Mouse (Mus musculus): ENCODE measurements around the gene Arhgap31. TPM values are rescaled to one million over a fixed set of nuclear protein-coding genes. Genes with fewer than 3 reads are reported as not detected.

The Arhgap31 gene
- polyA plus RNA-seq (2016; fragmentation: Nextera tagmentation; extraction: Ambion mirVana): 10.5 and 11.8 TPM in 2 replicates

DNA sequence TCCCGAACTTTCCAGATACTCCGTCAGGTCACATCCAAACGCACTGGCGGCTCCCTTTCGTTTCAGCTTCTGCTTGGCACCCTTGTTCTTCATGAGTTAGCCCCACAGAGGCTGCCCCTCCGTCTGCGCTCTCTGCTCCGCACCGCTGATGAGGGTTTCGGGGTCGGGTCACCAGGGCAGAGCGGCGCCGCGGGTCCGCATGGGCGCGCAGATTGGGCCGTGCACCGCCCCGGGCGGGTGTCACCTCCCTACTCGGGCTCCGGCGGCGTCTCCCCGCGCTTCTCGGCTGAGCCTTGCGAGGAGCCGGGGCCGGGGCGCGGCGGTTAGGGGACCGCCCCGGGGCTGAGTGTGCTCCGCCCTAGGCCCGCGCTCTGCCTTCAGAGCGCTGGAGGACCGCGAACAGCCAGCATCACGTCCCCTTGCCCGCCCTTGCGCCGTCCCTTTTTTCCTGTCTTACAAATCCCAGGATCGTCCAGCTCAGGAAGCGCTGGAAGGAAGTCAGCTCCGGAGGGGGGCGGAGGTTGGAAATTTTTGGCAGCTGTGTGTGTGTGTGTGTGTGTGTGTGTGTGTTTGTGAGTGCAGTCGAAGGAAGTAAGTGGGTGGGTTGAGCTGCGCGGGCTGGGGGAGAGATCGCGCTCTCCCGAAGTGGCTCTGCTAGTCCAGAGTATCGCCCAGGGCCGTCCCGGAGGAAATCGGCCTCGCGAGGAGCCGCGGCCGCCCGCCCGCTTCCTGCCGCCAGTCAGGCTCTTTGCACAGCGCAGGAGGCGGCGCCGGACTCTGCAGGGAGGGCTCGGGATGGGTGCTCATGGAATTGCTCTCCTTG lies at the start of gene Arhgap31:
TSS of gene Arhgap31 (minus strand) at position 694 of the 823 bp plus-strand sequence.
- Histone ChIP-seq H3K36me3 (no peaks in the 10 kb centered on the region), H3K4me1 (no peaks in the 10 kb centered on the region), H3K9me3 (no peaks in the 10 kb centered on the region), H3K9ac (replicated peaks) (peak within 1 kb of the TSS; percentile 75), H3K27ac (replicated peaks) (peak within 1 kb of the TSS; percentile 75), H3K4me3 (peak within 1 kb of the TSS; percentile 64), H3K27me3 (peaks cover 8% of the 10 kb centered on the region; the same call in 1 of the 2 replicates), H3K4me2 (replicated peaks) (peak within 1 kb of the TSS; percentile 92)
- under 1% methylated on average over 73 of the region's 74 CpGs for WGBS
- peak; percentile 94 for ATAC-seq (ENCODE audit: low FRiP score, low read depth)

GRCm38 (mm10) chr16:38762401-38762800 lies 49.3 kb upstream of the Arhgap31 start:
- no peak overlapping the region for H3K9ac ChIP-seq (replicated peaks)
- no peak overlapping the region for H3K4me3 ChIP-seq
- H3K9me3 ChIP-seq: no peaks in the 10 kb centered on the region
- H3K4me2 ChIP-seq (replicated peaks): no peak overlapping the region
- H3K27me3 ChIP-seq: no peaks in the 10 kb centered on the region
- H3K36me3 ChIP-seq: peaks cover 6% of the 10 kb centered on the region; the same call in 1 of the 2 replicates
- H3K4me1 ChIP-seq: no peaks in the 10 kb centered on the region
- no peak overlapping the region for H3K27ac ChIP-seq (replicated peaks)
- 85% methylated on average over 8 of the region's 8 CpGs for WGBS
- no peak for ATAC-seq (ENCODE audit: low FRiP score, low read depth)

DNA sequence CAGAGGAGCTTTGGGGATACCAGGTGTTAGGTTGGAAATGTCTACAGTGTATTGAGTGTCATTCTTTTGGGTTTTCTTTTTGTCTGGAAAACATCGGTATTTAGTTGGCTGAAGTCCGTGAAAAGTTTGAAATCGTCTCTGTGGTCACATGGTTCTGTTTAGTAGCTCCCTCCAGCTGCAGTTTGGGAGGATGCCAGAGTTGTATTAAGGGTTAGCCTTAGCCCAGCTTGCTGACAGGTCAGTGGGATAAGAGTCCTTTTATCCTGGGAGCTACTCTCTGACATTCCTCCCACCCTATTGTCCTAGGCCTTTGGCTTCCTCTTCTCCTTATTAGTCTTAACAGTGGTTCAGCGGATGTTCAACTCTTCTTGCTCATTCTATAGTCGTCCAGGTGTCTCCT lies 48.9 kb upstream of the Arhgap31 start:
- ATAC-seq (ENCODE audit: low FRiP score, low read depth): no peak
- Histone ChIP-seq H3K9ac (replicated peaks) (no peak overlapping the region), H3K4me3 (no peak overlapping the region), H3K9me3 (no peaks in the 10 kb centered on the region), H3K4me2 (replicated peaks) (no peak overlapping the region), H3K27ac (replicated peaks) (no peak overlapping the region), H3K36me3 (peaks cover 6% of the 10 kb centered on the region; the same call in 1 of the 2 replicates), H3K27me3 (no peaks in the 10 kb centered on the region), H3K4me1 (no peaks in the 10 kb centered on the region)
- 91% methylated on average over 5 of the region's 5 CpGs for WGBS

DNA sequence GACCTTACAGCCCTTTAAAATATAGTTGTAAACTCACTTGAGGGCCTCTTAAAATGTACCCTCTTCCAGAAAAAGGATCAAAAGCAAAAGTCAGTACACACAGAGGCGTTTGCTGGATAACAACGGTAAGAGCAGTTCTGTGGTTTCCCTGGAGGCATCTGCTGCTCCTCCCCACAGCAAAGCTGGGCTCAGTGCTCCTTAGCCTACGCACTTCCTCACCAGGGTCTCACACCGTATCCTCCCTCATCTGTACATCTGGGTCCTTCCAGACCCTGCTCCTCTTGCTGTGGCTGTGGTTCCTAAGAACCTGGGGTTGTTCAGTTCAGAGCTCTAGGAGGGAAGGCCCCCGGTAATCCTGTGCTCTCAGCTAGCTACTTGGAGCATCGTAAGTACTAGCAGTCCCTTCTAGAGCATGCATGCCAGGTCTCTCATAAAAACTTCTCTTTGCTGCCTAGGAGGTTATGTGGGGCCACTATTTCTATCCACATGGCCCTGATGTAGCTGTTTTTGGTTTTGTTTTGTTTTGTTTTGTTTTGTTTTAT lies 47.8 kb upstream of the Arhgap31 start:
- Histone ChIP-seq H3K27me3 (no peaks in the 10 kb centered on the region), H3K9ac (replicated peaks) (no peak overlapping the region), H3K27ac (replicated peaks) (no peak overlapping the region), H3K4me2 (replicated peaks) (no peak overlapping the region), H3K4me1 (no peaks in the 10 kb centered on the region), H3K36me3 (peaks cover 6% of the 10 kb centered on the region; the same call in 1 of the 2 replicates), H3K4me3 (no peak overlapping the region), H3K9me3 (no peaks in the 10 kb centered on the region)
- ATAC-seq (ENCODE audit: low FRiP score, low read depth): no peak
- 92% methylated on average over 6 of the region's 6 CpGs for WGBS

DNA sequence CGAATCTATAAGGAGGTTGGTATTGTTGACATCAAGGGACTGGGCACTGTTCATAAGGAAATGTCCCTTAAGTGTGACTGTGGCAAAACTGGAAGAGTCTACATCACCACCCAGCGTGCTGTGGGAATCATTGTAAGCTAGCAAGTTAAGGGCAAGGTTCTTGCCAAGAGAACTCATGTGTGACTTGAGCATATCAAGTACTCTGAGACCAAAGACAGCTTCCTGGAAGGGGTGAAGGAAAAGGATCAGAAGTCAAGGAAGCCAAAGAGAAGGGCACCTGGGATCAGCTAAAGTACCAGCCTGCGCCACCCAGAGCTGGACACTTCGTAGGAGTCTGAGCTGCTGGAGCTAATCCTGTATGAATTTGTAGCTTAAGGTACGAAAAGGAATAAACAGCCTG lies 47.2 kb upstream of the Arhgap31 start:
- H3K4me2 ChIP-seq (replicated peaks): no peak overlapping the region
- no peak overlapping the region for H3K27ac ChIP-seq (replicated peaks)
- no peak overlapping the region for H3K4me3 ChIP-seq
- H3K36me3 ChIP-seq: peaks cover 6% of the 10 kb centered on the region; the same call in 1 of the 2 replicates
- WGBS: 89% methylated on average over 5 of the region's 5 CpGs
- ATAC-seq (ENCODE audit: low FRiP score, low read depth): no peak
- no peaks in the 10 kb centered on the region for H3K9me3 ChIP-seq
- H3K4me1 ChIP-seq: no peaks in the 10 kb centered on the region
- H3K9ac ChIP-seq (replicated peaks): no peak overlapping the region
- H3K27me3 ChIP-seq: no peaks in the 10 kb centered on the region

DNA sequence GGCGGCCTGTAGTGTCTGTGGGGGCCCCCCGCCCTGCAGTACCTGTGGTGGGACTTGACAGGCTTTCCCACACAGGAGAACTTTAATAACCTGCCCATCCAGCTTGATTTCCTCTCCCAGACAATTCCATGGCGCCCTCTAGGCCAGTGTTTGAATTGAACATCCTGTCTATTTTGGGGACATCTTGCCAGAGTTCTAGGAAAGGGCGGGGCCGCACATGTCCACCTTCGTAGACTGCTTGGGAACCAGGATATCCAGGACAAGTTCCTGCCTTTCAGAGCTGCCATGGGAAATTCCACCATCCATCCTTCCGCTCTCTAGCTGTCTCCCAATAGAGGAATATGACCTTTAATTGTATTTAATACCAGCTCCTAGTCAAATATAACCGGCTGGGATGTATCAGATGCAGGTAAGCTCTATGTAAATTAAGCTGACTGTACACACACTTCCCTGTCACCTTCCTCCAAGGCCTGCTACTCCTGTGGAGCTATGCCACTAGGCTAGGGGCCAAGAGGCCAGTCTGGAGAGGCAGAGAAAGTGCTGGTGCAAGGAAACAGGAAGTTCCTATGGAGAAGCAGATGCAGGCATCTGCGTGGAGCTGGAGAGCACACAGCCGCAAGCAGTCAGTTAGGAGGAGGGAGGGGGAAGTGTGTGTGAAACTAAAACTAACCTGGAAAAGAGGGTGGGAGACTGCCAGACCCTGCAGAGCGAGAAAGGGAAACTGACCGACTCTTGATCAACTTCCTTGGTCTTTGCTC lies 45.2 kb upstream of the Arhgap31 start:
- Histone ChIP-seq H3K4me1 (no peaks in the 10 kb centered on the region), H3K4me3 (no peak overlapping the region), H3K36me3 (peaks cover 10% of the 10 kb centered on the region; the same call in 1 of the 2 replicates), H3K27ac (replicated peaks) (no peak overlapping the region), H3K9ac (replicated peaks) (no peak overlapping the region), H3K9me3 (no peaks in the 10 kb centered on the region), H3K4me2 (replicated peaks) (no peak overlapping the region), H3K27me3 (no peaks in the 10 kb centered on the region)
- ATAC-seq (ENCODE audit: low FRiP score, low read depth): no peak
- 83% methylated on average over 12 of the region's 12 CpGs for WGBS

DNA sequence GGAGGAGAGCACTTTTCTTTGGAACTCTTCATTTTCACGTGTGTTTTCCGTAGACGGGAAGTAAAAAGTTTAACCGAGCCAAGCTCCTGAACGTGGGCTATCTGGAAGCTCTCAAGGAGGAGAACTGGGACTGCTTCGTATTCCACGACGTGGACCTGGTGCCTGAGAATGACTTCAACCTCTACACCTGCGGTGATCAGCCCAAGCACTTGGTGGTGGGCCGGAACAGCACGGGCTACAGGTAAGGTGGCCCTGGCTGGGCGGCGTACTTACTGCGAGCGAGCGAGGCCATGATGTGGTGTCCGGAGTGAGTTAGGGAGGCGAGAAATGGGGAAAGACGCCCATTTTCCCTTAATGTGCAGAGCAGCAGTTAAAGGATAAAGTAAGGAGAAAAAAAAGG lies 44.6 kb upstream of the Arhgap31 start:
- H3K36me3 ChIP-seq: peaks cover 10% of the 10 kb centered on the region; the same call in 1 of the 2 replicates
- H3K27me3 ChIP-seq: no peaks in the 10 kb centered on the region
- no peak for ATAC-seq (ENCODE audit: low FRiP score, low read depth)
- no peaks in the 10 kb centered on the region for H3K9me3 ChIP-seq
- no peak overlapping the region for H3K4me2 ChIP-seq (replicated peaks)
- peaks cover 3% of the 10 kb centered on the region; the same call in 1 of the 2 replicates for H3K4me1 ChIP-seq
- H3K4me3 ChIP-seq: no peak overlapping the region
- H3K27ac ChIP-seq (replicated peaks): no peak overlapping the region
- 94% methylated on average over 19 of the region's 19 CpGs for WGBS
- no peak overlapping the region for H3K9ac ChIP-seq (replicated peaks)

DNA sequence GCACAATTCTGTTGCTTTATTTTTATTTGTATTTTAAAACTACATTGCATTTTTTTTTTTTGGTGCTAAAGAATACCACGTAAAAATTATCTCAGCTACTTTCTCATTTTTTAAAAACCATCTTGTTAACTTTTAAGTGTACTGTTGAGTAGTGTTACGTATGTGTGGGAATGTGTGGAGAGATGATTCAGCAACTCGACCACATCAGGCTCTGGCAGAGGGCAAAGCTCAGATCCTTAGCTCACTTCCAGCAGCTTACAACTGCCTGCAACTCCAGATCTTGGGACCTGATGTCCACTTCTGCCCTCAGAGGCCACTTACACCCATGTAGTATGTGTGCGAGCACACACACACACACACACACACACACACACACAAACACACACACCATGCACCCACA lies 43.5 kb upstream of the Arhgap31 start:
- no peaks in the 10 kb centered on the region for H3K27me3 ChIP-seq
- no peak overlapping the region for H3K27ac ChIP-seq (replicated peaks)
- no peaks in the 10 kb centered on the region for H3K9me3 ChIP-seq
- H3K36me3 ChIP-seq: peaks cover 10% of the 10 kb centered on the region; the same call in 1 of the 2 replicates
- peaks cover 3% of the 10 kb centered on the region; the same call in 1 of the 2 replicates for H3K4me1 ChIP-seq
- no peak overlapping the region for H3K4me2 ChIP-seq (replicated peaks)
- 85% methylated on average over 4 of the region's 4 CpGs for WGBS
- H3K4me3 ChIP-seq: no peak overlapping the region
- ATAC-seq (ENCODE audit: low FRiP score, low read depth): no peak
- no peak overlapping the region for H3K9ac ChIP-seq (replicated peaks)

DNA sequence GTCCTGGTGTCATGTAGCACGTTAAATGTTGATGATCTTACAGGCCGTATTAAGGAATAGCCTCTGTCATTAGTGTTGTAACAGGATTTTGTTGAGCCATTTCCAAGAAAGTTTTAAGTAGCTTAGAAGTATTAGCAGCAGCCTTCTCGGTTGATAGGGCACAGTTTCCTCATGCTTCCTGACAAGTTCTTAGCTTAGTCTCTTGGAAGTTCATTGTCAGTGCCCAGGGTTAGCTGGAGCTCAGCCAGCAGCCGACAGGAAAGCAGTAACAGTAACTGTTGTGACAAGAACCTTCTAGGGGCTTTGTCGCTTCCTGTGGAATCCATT lies 43.1 kb upstream of the Arhgap31 start:
- ATAC-seq (ENCODE audit: low FRiP score, low read depth): no peak
- H3K27ac ChIP-seq (replicated peaks): no peak overlapping the region
- H3K4me3 ChIP-seq: no peak overlapping the region
- peaks cover 3% of the 10 kb centered on the region; the same call in 1 of the 2 replicates for H3K4me1 ChIP-seq
- WGBS: 57% methylated on average over 5 of the region's 5 CpGs
- H3K27me3 ChIP-seq: no peaks in the 10 kb centered on the region
- H3K4me2 ChIP-seq (replicated peaks): no peak overlapping the region
- H3K36me3 ChIP-seq: peaks cover 10% of the 10 kb centered on the region; the same call in 1 of the 2 replicates
- no peak overlapping the region for H3K9ac ChIP-seq (replicated peaks)
- no peaks in the 10 kb centered on the region for H3K9me3 ChIP-seq

DNA sequence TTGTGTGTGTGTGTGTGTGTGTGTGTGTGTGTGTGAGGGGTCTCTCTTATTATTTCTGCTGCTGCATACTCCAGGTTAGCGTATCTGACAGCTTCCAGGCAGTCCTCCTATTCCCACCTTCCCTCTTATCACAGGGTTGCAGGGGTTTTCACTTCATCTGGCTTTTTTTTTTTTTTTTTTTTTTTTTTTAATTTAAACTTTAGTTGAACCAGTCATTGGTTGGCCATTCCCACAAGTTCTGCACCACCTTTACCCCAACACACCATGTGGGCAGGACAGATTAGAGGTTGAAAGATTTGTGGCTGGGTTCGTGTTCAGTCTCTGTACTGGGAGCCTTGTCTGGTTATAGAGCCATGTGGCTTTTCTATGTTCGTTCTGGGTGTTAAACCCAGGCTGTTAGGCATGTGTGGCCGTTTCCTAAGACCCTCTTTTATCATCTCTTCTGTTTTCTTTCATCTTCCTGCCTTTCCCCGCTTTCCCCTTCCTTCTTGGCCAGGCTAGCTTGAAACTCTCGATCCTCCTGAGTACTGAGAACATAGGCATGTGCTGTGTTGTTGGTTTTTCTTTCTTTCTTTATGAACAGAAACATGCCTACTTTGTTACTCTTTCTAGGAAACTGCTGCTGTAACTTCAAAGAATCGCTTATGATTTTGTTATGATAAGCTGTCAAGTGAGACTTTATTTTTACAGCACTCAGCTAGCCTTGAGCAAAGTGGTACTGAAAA lies 42.5 kb upstream of the Arhgap31 start:
- H3K9ac ChIP-seq (replicated peaks): no peak overlapping the region
- H3K36me3 ChIP-seq: peaks cover 10% of the 10 kb centered on the region; the same call in 1 of the 2 replicates
- peaks cover 3% of the 10 kb centered on the region; the same call in 1 of the 2 replicates for H3K4me1 ChIP-seq
- no peak overlapping the region for H3K27ac ChIP-seq (replicated peaks)
- no peak for ATAC-seq (ENCODE audit: low FRiP score, low read depth)
- H3K27me3 ChIP-seq: no peaks in the 10 kb centered on the region
- no peaks in the 10 kb centered on the region for H3K9me3 ChIP-seq
- 70% methylated on average over 7 of the region's 7 CpGs for WGBS
- no peak overlapping the region for H3K4me2 ChIP-seq (replicated peaks)
- H3K4me3 ChIP-seq: no peak overlapping the region

DNA sequence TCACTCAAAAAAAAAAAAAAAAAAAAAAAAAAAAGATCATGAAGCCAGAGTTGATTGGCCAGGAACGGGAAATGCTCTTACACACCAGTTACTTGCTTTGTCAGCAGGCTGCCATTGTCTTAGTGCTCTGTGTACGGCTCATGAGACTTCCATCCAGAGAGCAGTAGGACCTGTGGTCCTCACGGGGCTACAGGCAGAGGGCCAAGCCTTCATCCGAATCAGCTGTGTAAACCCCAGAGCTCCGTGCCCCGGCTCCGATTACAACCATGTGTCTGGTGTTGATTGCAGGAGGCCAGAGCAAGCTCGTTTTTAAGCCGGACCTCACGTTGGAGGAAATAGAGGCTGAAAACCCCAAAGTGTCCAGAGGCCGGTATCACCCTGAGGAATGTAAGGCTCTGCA lies 40.6 kb upstream of the Arhgap31 start:
- Histone ChIP-seq H3K4me1 (peaks cover 3% of the 10 kb centered on the region; the same call in 1 of the 2 replicates), H3K27ac (replicated peaks) (no peak overlapping the region), H3K4me2 (replicated peaks) (no peak overlapping the region), H3K9me3 (no peaks in the 10 kb centered on the region), H3K9ac (replicated peaks) (no peak overlapping the region), H3K4me3 (no peak overlapping the region), H3K27me3 (no peaks in the 10 kb centered on the region), H3K36me3 (peaks cover 10% of the 10 kb centered on the region; the same call in 1 of the 2 replicates)
- 82% methylated on average over 11 of the region's 11 CpGs for whole genome bisulfite sequencing
- ATAC-seq (ENCODE audit: low FRiP score, low read depth): no peak

All from midbrain, embryonic 12.5 days (tissue).